Mouse (Mus musculus) brain, adult 2 months (tissue): ENCODE results near the gene Baiap3.
A peak's percentile ranks its signal among the peaks of the same experiment; 100 is the strongest.
"Not testable (repeated sequence)": the region's sequence is repeated elsewhere in the genome, so short reads cannot be mapped to it uniquely, and the experiment has no call there.

Experiments
- DNase-seq: peaks from one replicate; pipeline ENCODE4 v3.0.0; 2011; ENCODE audit warnings: low read depth, low spot score

The Baiap3 gene

DNA sequence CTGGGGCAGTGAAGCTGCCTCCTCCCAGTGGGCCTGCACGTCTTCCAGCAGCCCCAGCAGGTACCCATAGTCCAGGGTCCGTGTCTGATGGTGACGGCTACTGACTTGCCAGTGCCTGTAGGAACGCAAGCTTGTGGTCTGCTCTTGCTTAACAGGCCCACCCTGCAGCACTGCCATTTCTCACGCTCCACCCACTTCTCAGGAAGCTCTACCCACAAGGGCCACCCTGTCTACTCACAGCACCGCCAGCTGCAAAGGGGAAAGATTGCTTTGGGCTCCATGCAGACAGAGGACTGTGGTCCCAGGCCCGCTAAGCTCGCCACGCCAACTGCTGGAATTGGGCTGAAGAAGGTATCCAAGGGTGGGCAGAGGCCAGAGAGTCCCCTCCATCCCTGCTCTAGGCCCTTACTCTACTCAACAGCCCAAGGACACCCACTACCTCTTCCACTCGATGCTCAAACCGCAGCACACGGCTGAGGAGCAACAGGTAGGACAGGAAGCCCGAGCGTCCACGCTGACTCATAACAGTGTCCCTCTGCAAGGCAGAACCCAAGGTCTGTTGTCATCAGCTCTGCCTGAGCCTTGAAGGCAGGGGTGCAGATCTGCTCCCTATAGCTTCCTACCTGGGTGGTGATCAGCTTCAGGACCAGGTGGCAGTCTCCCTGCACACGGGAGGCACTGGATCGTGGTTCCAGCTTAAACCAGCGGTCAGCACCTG is 8.0 kb downstream of the Baiap3 start:
- DNase-seq, result no peak

- DNase-seq, result no peak
Observed at GRCm38 (mm10) chr17:25244239-25244638, 11.9 kb downstream of the Baiap3 start.

DNA sequence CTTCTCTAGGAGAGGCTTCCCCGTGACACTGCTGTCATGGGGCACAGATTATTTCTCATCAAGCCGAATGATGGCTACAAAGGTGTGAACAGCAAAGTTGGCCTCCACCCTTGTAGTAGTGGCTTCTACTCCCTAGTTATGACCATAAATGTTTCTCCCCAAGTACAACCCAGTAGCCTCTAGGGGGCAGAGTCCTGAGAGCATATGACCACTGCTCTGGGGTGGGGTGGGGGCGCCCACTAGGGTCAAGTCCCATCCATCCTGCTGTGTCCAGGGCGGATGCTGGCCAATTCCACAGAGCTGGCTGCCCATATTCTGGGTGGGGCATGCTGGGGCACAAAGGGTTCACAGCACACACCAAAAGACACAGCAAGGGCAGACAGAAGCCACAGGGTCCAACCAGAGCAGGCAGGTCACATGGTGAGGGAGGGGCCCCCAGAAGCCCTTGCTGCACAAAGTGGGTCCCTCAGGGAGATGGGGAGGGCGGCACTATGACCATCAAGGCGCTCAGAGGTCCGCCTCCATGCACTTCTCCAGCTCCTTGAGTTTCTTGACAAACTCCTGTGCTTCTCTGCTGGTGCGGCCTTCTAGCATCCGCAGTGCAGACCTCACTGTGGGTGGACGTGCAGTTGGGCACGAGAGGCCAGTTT is 12.9 kb downstream of the Baiap3 start:
- no peak for DNase-seq

DNA sequence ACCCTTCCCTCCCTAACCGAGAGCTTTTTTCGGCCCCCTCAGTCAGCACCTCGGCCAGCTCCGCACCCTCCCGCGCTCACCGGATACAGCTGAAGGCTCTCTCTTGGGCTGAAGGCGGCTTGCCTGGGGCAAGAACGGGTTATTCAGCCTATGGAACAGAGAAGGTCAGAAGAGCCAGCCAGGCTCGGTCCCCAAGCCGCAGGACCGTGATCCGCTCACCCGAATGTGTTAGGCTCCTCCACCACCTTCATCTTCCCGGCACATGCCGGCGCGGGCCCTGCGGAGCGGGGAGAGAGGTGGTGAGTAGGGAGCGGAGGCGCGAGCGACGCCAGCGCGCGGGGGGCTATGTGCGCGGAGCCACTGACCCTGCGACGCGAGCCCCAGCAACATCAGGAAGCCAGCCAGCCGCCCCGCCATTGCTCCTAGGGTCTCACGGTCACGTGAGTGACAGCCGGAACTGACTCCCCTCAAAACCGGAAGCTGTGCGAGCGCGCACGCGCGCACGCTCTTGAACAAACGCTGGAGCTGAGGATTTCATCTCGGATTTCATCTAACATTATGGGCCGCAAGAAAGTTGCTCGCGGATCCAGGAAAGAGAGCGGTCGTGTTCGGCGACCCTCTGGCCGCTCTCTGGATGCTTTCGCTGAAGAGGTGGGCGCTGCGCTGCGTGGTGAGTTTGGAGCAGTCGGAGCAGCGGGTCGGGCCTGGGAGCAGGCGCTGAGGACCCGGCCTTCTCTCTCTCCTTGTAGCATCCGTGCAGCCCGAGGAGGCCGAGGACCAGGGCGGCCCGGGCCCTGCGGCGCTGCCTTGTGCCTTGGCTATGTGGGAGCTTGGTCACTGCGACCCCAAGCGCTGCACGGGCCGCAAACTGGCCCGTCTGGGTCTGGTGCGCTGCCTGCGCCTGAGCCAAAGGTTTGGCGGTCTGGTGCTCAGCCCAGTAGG is 16.2 kb downstream of the Baiap3 start, which contains the start of the genes Gnptg and Tsr3:
Gene Gnptg (minus strand): TSS at position 430 of the 942 bp plus-strand sequence.
Gene Tsr3 (plus strand): TSS at position 476 of the 942 bp plus-strand sequence.
- peak; percentile 95 for DNase-seq

GRCm38 (mm10) chr17:25235635-25236034 is 20.5 kb downstream of the Baiap3 start:
- peak; percentile 64 for DNase-seq

- not testable (repeated sequence) for DNase-seq
Observed at GRCm38 (mm10) chr17:25231621-25232020, 24.5 kb downstream of the Baiap3 start.

- no peak for DNase-seq
Observed at GRCm38 (mm10) chr17:25230700-25231099, 25.5 kb downstream of the Baiap3 start.

GRCm38 (mm10) chr17:25230014-25230655 is 26.0 kb downstream of the Baiap3 start:
- not testable (repeated sequence) for DNase-seq

- DNase-seq, result no peak
Observed at GRCm38 (mm10) chr17:25227991-25228390, 28.2 kb downstream of the Baiap3 start.

- no peak for DNase-seq
Observed at GRCm38 (mm10) chr17:25225659-25226058, 30.5 kb downstream of the Baiap3 start.

DNA sequence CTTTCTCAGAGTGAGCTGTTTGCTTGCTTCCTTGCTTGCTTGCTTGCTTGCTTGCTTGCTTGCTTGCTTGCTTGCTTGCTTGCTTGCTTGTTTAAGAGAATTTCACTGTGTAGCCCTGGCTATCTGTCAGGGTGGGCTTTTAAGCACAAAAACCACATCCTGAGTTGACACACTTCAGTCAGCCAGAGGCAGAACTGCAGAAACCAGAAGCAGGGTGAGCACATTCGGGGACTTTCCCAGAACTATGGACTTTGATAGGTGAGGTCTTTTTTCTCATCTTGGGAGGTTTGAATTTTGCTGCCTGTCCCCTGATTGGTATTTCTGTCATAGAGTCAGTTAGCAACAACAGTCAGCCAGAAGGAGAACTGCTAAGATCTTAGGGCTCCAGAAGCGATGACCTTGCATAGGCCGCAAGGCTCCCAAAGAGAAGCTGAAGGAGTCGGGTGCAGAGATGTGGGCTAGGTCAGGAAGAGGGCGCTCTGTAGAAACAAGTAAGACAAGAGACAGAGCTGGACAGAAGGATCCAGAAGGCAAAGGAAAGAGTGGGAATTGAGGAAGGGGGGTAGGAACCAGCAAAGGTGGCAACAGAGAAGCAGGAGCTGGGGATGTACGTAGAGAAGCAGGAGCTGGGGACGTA is 31.5 kb downstream of the Baiap3 start:
- no peak for DNase-seq

GRCm38 (mm10) chr17:25222951-25223601 is 33.1 kb downstream of the Baiap3 start:
- peak; percentile 69 for DNase-seq

- peak; percentile 46 for DNase-seq
Observed at GRCm38 (mm10) chr17:25222504-25222940, 33.6 kb downstream of the Baiap3 start.

GRCm38 (mm10) chr17:25221821-25222503 is 34.2 kb downstream of the Baiap3 start:
- peak; percentile 89 for DNase-seq

DNA sequence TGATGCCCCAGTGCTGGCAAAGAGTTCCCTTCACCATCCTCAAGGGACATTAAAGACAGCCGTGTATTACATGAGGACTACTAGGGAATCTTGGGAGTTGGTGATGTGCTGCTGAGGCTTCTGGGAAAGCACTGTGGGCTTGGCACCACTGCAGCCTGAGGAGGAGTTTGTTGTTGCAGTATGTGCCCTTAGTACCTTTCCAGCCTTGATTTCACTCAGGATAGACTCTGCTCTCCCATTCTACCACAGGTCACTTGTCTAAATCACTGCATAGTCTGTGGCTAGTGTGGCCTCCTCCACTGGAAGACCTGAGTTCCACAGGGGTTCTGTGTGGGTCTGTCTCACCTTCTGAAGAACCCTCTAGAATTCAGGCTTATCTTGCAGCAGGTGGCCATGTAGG is 35.4 kb downstream of the Baiap3 start:
- DNase-seq, result no peak

GRCm38 (mm10) chr17:25219492-25220295 is 36.5 kb downstream of the Baiap3 start:
- DNase-seq, result no peak

- peak; percentile 68 for DNase-seq
Observed at GRCm38 (mm10) chr17:25218967-25219366, 37.2 kb downstream of the Baiap3 start.

DNA sequence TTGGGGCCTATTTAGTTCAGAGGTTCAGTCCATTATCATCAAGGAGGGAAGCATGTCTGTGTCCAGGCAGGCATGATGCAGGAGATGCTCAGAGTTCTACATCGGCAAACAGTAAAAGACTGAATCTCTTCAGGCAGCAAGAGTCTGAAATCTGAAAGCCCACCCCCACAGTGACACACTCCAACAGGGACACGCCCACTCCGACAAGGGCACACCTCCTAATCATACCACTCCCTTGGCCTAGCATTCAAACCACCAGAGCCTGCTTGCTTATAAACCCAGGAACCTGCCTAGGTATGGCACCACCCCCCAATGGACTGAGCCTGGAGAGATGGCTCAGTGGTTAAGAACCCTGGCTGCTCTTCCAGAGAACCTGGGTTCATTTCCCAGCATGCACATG is 40.7 kb downstream of the Baiap3 start:
- DNase-seq, result no peak

- peak; percentile 74 for DNase-seq
Observed at GRCm38 (mm10) chr17:25211705-25212104, 44.5 kb downstream of the Baiap3 start.
